Mouse (Mus musculus) testis, adult 2 months (tissue): Measurements from ENCODE around the gene Map2k6.

ENCODE experiments used
- CTCF ChIP-seq: fragments of 200-500 bp; IDR thresholded peaks from 2 replicates; pipeline ENCODE4 v1.5.1; 2012; ENCODE audit warnings: low read depth, mild to moderate bottlenecking, inconsistent platforms, low read length, moderate library complexity; ENCODE audit not compliant: control insufficient read depth, insufficient read depth, insufficient replicate concordance
- POLR2A ChIP-seq: fragments of 200-500 bp; IDR thresholded peaks from 2 replicates; pipeline ENCODE4 v1.6.1; 2012; ENCODE audit warnings: low read depth, mild to moderate bottlenecking, inconsistent platforms, low read length, moderate library complexity; ENCODE audit not compliant: control insufficient read depth

GRCm38 (mm10) chr11:110450758-110451121 is 51.8 kb downstream of the Map2k6 start:
- TF ChIP-seq POLR2A, result no peak
- no peak for TF ChIP-seq CTCF
